Mouse (Mus musculus) layer of hippocampus, adult 9-10 months (tissue): Measurements from ENCODE around the gene Gm20604.

Source experiments
- DNase-seq: peaks from one replicate; pipeline ENCODE4 v3.0.0; 2022; ENCODE audit warnings: low spot score

The Gm20604 gene

DNA sequence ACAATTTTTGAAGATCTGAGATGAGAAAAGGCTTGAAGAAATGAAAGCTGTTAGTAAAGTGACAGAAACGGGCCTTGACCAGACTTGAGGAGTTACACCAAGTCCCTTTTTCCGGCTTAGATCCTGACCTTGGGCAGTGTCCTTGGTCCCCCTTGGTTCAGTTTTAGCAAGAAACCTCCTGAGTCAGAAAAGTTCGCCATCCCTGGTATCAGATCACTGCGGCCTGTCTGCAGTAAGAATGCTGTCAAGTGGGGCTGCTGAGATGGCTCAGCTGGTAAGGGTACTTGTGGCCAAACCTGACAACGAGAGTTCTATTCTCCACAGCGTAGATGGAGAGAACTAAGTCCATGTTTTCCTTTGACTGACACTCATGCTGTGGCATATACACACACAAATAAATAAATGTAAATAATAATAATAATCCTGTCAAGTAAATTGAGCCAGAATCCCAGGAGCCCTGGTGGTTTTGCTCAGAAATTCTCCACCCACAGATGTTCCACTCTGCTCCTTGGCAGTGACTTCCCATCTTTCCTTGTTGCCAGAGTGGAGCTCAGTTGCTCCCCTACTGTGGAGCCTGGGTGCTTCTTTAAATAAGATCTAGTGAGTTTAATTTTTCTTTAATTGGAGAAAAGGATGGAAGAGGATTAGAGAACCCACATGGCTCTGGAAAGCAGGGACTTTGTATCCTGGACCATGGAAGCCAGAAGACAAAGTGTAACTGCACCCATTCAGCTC, 52.4 kb downstream of the Gm20604 start:
- DNase-seq = no peak

DNA sequence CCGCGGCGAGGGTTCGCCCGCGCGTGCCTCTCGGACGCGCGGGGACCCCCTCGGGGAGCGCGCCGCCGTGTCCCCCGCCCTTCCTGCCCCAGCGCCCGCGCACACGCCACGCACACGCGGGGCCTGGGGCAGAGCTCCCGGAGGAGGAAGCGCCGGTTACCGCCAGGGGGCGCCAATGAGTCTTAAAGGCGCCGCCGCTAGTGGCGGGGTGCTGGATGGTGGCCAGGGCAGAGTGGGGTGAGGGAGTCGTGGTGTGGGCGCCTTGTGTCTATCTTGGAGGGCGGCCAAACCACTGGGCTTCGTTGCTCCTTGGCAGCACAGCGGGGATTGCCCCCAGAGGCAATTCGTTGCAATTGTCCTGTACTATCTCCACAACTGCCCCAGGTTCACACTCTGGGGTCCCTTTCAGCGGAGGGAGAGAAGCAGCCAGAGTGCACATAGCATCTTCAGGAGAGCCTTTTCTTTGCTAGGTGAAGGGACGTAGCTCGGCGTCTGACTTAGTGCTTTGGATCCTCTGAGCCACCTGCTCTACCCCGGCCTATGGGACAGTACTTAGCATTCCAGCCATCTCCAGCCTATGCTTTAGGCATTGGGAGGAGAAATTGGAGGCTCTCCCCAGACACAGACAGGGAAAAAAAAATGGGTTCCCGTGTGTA, 53.1 kb downstream of the Gm20604 start:
- DNase-seq = peak; percentile 61

DNA sequence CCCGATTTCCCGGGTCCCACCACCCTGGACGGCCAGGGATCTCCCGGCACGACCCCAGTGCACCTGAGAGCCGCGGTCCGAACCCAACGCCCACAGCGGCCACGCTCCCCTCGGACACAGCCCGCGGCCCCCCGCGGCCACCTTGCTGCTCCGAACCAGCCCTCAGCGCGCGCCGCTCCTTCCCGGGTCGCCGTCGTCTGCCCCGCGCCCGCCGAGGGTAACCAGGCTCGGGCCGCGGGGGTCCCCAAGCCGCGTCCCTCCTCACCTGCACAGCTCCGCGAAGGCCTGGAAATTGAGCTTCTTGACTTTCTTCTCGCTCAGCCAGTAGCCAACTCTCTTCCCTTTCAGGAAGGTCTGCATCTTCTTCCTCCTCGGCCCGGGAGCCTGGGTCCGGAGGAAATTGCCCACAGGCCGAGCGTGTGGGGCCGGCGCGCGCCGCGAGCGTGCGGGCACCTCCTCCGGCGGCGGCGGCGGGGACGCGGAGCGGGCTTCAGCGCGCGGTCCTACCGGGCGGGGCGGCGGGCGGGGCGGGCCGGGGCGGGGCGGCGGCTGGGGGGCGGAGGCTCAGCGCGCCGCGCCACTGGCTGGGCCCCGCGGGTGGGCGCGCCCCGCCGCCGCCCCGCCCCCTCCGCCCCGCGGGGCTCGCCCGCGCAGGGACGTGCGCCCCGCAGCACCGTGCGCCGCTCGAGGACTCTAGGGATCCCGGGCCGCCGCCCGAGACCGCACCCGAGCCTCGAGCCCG, 53.8 kb downstream of the Gm20604 start, which contains the start of gene Itpk1:
TSS of gene Itpk1 (minus strand) at position 474 of the 742 bp plus-strand sequence.
- DNase-seq = no peak

DNA sequence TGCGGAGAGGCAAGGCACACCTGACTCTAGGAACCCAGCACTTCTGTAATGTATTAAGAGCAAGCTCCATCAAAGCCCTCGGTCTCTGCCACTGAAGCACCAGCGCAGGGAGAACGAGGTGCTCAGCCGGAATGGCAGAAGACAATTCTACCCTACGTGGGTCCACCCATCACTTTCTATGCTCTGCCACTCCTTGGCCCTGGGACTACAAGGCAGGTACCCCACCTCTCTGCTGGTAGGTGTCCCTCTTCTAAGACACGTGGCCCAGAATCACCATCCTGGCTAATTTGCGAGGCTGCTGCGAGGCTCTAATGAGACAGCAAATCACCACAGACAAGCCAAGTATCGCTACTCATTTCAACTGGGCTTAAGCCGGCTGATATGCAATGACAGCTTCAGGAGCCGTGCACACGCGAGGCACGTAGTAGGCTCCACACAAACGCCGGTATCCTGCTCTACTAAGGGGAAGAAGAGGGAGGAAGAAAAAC, 54.5 kb downstream of the Gm20604 start:
- no peak for DNase-seq

DNA sequence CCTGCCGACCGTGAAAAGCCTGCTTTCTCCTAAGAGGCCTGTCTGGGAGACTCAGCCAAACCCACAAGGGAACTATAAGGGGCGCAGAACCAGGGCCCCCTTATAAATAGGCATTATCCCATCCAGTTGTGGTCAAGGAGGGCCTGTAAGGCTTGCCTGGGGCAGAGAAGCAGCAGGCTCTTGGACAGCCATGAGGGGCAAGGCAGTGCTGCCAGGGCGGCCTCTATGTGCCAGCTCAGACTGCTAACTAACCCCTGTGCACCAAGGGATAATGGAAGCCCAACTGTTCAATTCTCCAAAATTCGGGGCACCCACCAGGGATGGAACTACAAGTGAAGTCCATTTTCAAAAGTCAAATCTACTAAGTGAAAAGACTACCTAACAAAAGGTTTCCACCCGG, 55.0 kb downstream of the Gm20604 start:
- DNase-seq = no peak

DNA sequence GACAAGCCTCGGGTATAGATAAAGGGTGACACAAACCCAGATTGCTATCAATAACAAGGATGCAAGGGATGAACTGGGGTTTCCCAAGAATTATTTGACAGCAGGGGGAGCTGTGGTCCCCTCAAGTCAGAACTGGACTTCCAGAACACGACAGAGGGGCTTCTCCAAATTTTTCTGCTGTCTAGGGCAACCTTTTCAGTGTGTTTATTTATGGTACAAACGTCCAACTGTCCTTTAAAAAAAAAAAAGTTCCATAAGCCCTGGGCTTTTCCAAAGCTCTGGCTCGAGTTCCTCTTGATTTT, 55.4 kb downstream of the Gm20604 start:
- no peak for DNase-seq

DNA sequence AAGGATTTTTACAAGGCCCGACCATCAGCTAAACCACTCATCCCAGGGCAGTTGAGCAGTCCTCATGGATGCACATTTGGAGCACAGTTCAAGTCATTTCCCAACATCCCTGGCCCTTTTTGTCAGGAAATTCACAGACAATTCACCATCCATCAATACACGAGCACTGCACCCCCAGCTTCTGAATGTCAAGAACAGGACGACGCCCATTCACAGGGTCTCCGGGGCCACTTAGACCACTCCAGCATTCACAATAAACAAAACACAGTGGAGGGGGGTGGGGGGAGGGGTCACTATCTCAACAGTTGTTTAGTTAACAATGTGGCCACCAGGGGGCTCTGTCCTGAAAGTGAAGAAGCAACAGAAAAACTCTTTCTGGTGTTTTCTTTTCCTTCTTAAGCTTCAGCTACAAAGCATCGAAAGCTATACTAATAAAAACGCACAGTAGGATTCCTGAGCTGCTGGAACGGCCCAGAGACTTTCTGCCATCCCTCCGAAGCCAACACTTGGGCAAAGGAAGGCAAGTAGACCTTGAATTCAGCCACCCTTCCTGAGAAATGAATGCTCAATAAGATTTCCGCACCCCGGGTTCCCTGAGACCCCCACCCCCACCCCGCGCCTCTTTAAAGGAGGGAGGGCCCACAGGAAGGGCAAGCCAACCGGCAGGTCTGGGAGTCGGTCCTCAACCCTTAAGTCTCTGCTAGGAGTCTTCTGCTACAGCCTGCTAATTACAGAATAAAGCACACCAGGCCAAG, 55.9 kb downstream of the Gm20604 start:
- DNase-seq = no peak

DNA sequence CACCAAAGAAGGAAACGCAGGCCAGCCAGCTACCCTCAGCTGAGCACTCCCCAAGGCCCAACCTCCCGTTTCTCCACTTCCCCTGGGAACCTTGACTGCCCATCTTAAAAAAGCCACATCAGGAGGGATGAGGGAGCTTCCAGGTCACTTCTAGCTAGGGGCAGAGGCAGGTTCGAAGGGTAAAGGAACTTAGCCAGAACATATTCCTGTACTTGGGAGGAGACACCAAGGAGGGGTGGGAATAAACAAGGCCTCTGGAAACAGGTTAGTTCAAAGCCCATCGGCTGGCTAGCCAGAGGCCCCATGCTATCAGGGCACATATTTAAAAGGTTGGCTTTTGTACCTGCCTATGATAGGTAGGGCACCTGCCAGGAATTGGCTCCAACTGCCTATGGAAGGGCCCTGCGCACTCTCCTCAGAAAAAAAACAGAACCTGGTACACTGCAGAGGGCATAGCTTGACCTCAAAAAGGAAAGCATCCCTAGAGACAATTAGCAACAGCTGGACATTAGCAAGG, 56.7 kb downstream of the Gm20604 start:
- no peak for DNase-seq

DNA sequence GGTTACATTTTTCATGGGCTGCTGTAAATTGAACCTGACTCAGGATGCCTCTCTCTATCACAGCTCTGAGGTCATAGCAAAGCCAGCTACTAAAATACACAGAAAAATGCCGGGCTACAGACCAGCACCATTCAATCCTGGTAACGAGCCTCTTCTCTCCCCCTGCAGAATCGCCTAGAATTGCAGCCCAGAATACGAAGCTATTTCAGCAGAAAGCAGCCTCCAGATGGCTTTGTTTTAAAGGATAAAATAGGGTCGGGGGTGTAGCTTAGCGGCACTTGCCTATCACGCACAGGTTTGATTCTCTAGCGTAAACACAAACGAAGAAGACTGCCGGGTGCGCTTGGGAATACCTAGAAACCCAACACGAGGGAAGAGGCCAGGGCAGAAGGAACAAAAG, 58.0 kb downstream of the Gm20604 start:
- no peak for DNase-seq

DNA sequence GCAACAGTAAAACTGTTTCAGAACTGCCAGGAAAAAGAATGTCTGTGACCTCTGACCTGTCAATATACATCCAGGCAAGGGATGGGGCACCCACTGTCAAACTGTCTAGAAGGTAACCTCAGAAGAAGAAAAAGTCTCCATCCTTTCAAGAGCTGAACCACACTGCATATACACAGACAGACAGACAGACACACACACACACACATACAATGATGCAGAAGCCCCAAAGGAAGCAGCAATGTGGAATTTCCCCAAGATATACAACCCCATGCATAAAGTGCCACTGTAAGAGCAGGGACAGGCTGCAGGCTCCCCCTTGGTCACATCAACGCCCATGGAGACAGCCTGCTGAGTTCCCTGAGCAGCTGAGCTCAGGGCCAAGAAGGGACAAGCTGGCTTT, 59.3 kb downstream of the Gm20604 start:
- no peak for DNase-seq

DNA sequence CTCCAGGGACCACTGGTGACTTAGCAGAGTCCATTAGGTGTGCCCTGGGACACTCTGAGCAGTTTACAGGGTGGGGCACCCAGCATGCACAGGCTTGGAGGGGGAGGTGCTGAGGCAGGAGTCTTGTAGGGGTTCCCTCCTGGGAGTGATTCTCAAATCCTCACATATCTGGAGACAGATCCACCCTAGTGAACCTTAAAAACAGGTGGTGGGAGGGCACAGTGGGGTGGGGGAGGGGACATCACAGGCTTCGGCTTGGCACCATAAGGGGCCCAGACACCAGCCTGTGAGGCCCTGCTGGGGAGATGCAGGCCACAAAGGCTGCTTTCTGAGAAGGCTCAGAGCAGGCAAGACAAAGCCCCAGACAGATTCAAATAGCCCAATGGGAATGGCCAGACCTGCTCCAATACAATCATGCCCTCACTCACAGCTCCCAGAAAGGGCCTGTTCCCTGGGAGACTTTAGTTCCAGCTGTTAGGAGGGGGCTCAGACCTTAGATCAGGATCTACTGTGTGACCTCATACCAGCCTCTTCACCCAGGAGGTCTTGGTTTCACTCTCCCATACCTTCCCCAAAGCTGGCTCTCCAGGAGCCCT, 60.3 kb downstream of the Gm20604 start:
- DNase-seq = no peak

DNA sequence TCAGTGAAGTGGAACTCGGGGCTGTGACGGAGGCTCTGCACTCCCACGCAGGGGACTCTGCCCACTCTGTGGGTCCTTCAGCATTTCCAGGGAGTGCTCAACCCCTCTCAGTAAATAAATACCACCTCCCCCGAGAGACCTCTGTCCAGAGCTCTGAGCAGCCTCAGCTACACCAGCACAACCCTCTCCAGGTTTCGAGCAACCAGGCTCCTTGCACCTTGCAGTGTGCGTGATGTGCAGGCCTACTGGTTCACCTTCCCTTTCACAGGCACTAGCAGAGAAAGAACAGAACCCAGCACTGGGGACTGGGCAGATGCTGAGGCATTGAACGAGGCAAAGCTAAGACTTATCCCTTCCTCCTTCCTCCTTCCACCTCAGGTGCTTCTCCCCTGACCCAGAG, 61.1 kb downstream of the Gm20604 start:
- DNase-seq = no peak

DNA sequence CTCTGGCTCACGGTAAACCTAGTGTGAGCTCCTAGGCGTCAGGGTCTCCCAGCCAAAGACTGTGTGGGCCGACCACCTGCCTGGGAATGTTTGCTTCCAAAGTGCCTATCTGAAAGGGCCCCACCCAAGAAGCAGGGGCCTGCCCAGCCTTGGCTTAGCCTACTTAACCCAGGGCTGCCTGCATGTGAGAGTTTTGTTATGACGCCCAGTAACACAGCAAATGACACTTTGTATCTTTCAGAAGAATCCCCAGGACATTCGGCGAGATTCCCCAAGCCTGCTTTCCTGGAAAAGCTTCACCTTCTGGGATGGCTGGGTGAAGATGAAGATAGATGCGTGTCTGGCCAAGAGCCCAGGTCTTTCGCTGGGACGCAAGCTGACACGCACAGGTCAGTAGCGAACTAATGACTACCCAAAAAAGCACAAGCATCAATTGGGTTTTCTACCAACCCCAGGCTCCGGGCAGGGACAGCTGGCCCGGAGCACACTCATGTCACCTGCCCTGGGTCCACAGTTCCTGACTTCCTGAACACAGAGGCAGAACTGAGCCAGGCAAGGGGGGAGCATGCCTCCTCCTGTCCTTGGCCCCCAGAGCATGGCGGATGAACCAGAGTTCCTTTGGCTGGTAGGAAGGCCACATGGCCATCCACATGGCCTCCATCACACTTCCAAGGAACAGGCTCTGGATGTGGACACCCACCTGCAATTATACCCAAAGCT, 61.7 kb downstream of the Gm20604 start:
- DNase-seq = no peak

DNA sequence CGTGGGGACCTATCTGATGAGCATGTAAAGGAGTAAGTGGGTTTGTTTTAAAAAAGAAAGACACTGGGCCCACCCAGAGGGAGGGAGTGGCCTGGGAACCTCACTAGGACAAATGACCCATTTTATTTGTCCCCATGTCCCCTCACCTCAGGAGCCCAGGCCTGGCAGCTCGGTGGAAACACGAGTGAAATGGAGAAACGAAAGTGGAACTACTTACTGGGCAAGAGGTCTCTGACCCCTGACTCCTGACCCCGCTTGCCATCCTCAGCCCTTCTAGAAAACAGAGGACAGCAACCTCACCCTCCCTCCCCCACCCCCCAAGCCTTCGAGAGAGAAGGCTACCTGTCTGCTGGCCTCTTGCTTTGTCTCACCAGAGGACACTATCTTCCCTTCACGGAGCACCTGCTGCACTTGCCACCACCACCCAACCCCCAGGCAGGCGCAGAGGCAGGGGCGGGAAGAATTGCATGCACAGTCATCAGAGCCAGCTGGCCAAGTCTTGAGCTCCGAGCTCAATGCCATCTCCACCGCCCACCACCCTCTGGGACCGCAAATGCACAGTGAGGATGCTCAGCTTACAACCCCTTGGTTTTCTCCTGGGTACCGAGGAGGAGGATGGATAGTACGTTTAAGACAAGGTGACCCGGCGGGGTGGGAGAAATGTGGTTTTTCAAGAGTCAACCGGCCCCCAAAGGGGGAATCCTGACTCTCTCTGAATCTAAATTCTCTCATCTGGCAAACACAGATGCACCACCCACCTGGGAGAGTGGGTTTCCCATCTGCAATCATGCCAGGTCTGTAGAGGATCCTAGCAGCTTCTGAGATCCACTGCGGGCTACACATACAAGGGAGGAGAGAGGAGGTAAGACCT, 62.9 kb downstream of the Gm20604 start:
- peak; percentile 73 for DNase-seq

DNA sequence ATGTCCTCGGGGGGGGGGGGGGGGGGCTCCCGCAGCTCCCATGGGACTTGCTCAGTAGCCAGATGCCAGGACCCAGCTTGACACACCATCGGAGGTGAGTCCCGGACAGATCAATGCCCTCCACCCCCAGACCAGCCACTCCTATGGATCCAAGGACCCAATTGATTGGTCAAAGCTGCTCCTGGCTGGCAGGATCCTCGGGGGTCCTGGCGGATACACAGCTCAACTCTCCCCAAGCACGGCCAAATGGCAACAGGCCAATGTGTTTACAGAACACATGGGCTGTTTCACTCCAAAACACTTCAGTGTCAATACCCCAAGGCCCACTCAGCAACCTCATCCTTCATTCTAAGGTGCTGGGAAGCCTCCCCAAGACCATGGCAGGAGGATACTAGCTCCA, 66.7 kb downstream of the Gm20604 start:
- no peak for DNase-seq
